Mouse (Mus musculus): ENCODE measurements around the gene Mog. TPM values are rescaled to one million over a fixed set of nuclear protein-coding genes. Genes with fewer than 3 reads are reported as not detected.

Gene Mog
- total and polyA plus RNA-seq, 3 experiments, result not detected

- Histone ChIP-seq H3K9ac (ENCODE audit: insufficient read depth, low read depth) (no peak overlapping the region), H3K4me2 (ENCODE audit: insufficient read depth, low read depth, poor library complexity, severe bottlenecking) (no peak overlapping the region), H3K36me3 (replicated peaks in 1 of 2; ENCODE audit: control insufficient read depth in 1 of 2, insufficient read depth in 1 of 2, low read length in 1 of 2) (peaks cover 22 to 87% of the 10 kb centered on the region in 2 experiments), H3K27ac (ENCODE audit: insufficient read depth, low read depth) (no peak overlapping the region), H3K27me3 (replicated peaks) (no peaks in the 10 kb centered on the region), H3K9me3 (replicated peaks; ENCODE audit: low read length) (no peaks in the 10 kb centered on the region), H3K4me1 (ENCODE audit: control insufficient read depth in 1 of 2, insufficient read depth in 2 of 2) (no peaks in the 10 kb centered on the region), H3K79me2 (replicated peaks; ENCODE audit: control insufficient read depth, extremely low read depth, insufficient read depth, poor library complexity, severe bottlenecking) (no peaks in the 10 kb centered on the region), H3K4me3 (replicated peaks in 1 of 3; ENCODE audit: low read depth in 2 of 3, low read length in 2 of 3, poor library complexity in 1 of 3) (no peak overlapping the region)
- no peak for TF ChIP-seq MEF2A (IDR thresholded peaks at IDR 0.05; ENCODE audit: borderline replicate concordance, low read depth, low read length)
- TF ChIP-seq KAT2A (IDR thresholded peaks at IDR 0.05; ENCODE audit: insufficient replicate concordance, low read length), result no peak
- no peak for TF ChIP-seq JUN (IDR thresholded peaks at IDR 0.05; ENCODE audit: insufficient read depth, low read depth, low read length)
- TF ChIP-seq ZMIZ1 (IDR thresholded peaks at IDR 0.05; ENCODE audit: low read depth, low read length), result no peak
- TF ChIP-seq MAZ (IDR thresholded peaks at IDR 0.05; ENCODE audit: low read depth, low read length), result no peak
- TF ChIP-seq ZNF384 (IDR thresholded peaks at IDR 0.05; ENCODE audit: low read depth, low read length), result no peak
- TF ChIP-seq BHLHE40 (IDR thresholded peaks at IDR 0.05; ENCODE audit: low read depth, low read length), result no peak
- TF ChIP-seq CTCF (conservative IDR thresholded peaks at IDR 0.05 in 1 of 2, IDR thresholded peaks at IDR 0.05 in 1 of 2; ENCODE audit: low read depth in 2 of 2, low read length in 2 of 2), result no peak
- TF ChIP-seq HCFC1 (IDR thresholded peaks at IDR 0.05; ENCODE audit: low read depth, low read length), result no peak
- no peak for TF ChIP-seq UBTF (IDR thresholded peaks at IDR 0.05; ENCODE audit: low read depth, low read length)
- TF ChIP-seq USF1 (IDR thresholded peaks at IDR 0.05; ENCODE audit: low read depth, low read length), result no peak
- TF ChIP-seq RCOR1 (conservative IDR thresholded peaks at IDR 0.05; ENCODE audit: low read depth, low read length), result no peak
- no peak for TF ChIP-seq POLR2AphosphoS2 (IDR thresholded peaks at IDR 0.05; ENCODE audit: low read depth, low read length)
- no peak for TF ChIP-seq TBP (conservative IDR thresholded peaks at IDR 0.05; ENCODE audit: low read depth, low read length)
- TF ChIP-seq CHD2 (IDR thresholded peaks at IDR 0.05; ENCODE audit: low read length), result no peak
- no peak for TF ChIP-seq E2F4 (IDR thresholded peaks at IDR 0.05; ENCODE audit: insufficient replicate concordance, low read depth, low read length)
- TF ChIP-seq IRF4 (IDR thresholded peaks at IDR 0.05; ENCODE audit: low read depth, low read length), result no peak
- TF ChIP-seq NELFE (IDR thresholded peaks at IDR 0.05; ENCODE audit: low read depth, low read length), result no peak
- no peak for TF ChIP-seq TCF12 (IDR thresholded peaks at IDR 0.05; ENCODE audit: low read depth, low read length)
- TF ChIP-seq ETS1 (conservative IDR thresholded peaks at IDR 0.05; ENCODE audit: low read depth, low read length), result no peak
- in situ Hi-C loops (cut with MboI; ENCODE audit: low pct_ligation_motif_present, low pct_unique_long_range_greater_than_20kb, low sequenced_read_pairs) (no loop called here), dilution Hi-C loops (cut with MboI; ENCODE audit: extremely low pct_ligation_motif_present, extremely low pct_unique_long_range_greater_than_20kb, low sequenced_read_pairs) (no loop called here)
- no peak for DNase-seq (ENCODE audit: extremely low read depth)
Measured at GRCm38 (mm10) chr17:37072730-37073276, 49.6 kb upstream of the Mog start.

GRCm38 (mm10) chr17:37072080-37072729, 49.0 kb upstream of the Mog start:
- no peak for DNase-seq (ENCODE audit: extremely low read depth)
- Histone ChIP-seq H3K4me2 (ENCODE audit: insufficient read depth, low read depth, poor library complexity, severe bottlenecking) (no peak overlapping the region), H3K9ac (ENCODE audit: insufficient read depth, low read depth) (no peak overlapping the region), H3K79me2 (replicated peaks; ENCODE audit: control insufficient read depth, extremely low read depth, insufficient read depth, poor library complexity, severe bottlenecking) (no peaks in the 10 kb centered on the region), H3K36me3 (replicated peaks in 1 of 2; ENCODE audit: control insufficient read depth in 1 of 2, insufficient read depth in 1 of 2, low read length in 1 of 2) (peaks cover 22 to 92% of the 10 kb centered on the region in 2 experiments), H3K9me3 (replicated peaks; ENCODE audit: low read length) (no peaks in the 10 kb centered on the region), H3K4me1 (ENCODE audit: control insufficient read depth in 1 of 2, insufficient read depth in 2 of 2) (no peaks in the 10 kb centered on the region), H3K27ac (ENCODE audit: insufficient read depth, low read depth) (no peak overlapping the region), H3K4me3 (replicated peaks in 1 of 3; ENCODE audit: low read depth in 2 of 3, low read length in 2 of 3, poor library complexity in 1 of 3) (no peak overlapping the region), H3K27me3 (replicated peaks) (no peaks in the 10 kb centered on the region)
- in situ Hi-C loops (cut with MboI; ENCODE audit: low pct_ligation_motif_present, low pct_unique_long_range_greater_than_20kb, low sequenced_read_pairs), result no loop called here
- dilution Hi-C loops (cut with MboI; ENCODE audit: extremely low pct_ligation_motif_present, extremely low pct_unique_long_range_greater_than_20kb, low sequenced_read_pairs), result no loop called here
- TF ChIP-seq MXI1 (IDR thresholded peaks at IDR 0.05; ENCODE audit: low read depth, low read length) (no peak), ZKSCAN1 (IDR thresholded peaks at IDR 0.05; ENCODE audit: borderline replicate concordance, low read depth, low read length) (no peak)
